Mouse (Mus musculus): ENCODE data around the gene Wipi2. TPM values are rescaled to one million over a fixed set of nuclear protein-coding genes. Genes with fewer than 3 reads are reported as not detected.

Gene Wipi2
- total and polyA plus RNA-seq, 3 experiments = 38.6 to 74.7 (median 53.6) TPM

GRCm38 (mm10) chr5:142707709-142708108, 80.2 kb downstream of the Wipi2 start:
- TF ChIP-seq MAX (IDR thresholded peaks at IDR 0.05; ENCODE audit: low read length) (no peak), GABPA (IDR thresholded peaks at IDR 0.05; ENCODE audit: low read depth, low read length) (no peak), MYC (IDR thresholded peaks at IDR 0.05; ENCODE audit: low read depth, low read length) (no peak), MYB (IDR thresholded peaks at IDR 0.05; ENCODE audit: low read depth, low read length) (no peak), TCF12 (IDR thresholded peaks at IDR 0.05; ENCODE audit: low read depth, low read length) (no peak), BHLHE40 (IDR thresholded peaks at IDR 0.05; ENCODE audit: borderline replicate concordance, low read depth, low read length) (no peak), USF2 (IDR thresholded peaks at IDR 0.05; ENCODE audit: borderline replicate concordance in 1 of 2, insufficient read depth in 1 of 2, low read depth in 1 of 2, low read length in 2 of 2) (no peak)
- no peaks in the 10 kb centered on the region; a peak in 1 of 4 replicates for H3K27me3 ChIP-seq (ENCODE audit: control insufficient read depth in 1 of 2, insufficient read depth in 2 of 2, low read length in 2 of 2)
- no peaks in the 10 kb centered on the region for H3K79me2 ChIP-seq (ENCODE audit: control insufficient read depth, insufficient read depth, low read length, poor library complexity)
- no peak overlapping the region for H3K27ac ChIP-seq (ENCODE audit: control insufficient read depth, low read depth, low read length)
- no peaks in the 10 kb centered on the region for H3K9me3 ChIP-seq (replicated peaks; ENCODE audit: insufficient read depth, low read length)
- no peaks in the 10 kb centered on the region for H3K4me1 ChIP-seq (ENCODE audit: control insufficient read depth in 1 of 2, insufficient read depth in 2 of 2, low read length in 2 of 2)
- no peak overlapping the region for H3K4me3 ChIP-seq (ENCODE audit: control insufficient read depth in 1 of 2, insufficient read depth in 1 of 2, low read depth in 2 of 2, low read length in 2 of 2)
- DNase-seq (ENCODE audit: low read depth, low spot score) = no peak
- H3K9ac ChIP-seq (ENCODE audit: control insufficient read depth, low read depth, low read length, poor library complexity, severe bottlenecking) = no peak overlapping the region
- no peaks in the 10 kb centered on the region for H3K36me3 ChIP-seq (ENCODE audit: control insufficient read depth in 1 of 2, insufficient read depth in 2 of 2, low read length in 2 of 2)

GRCm38 (mm10) chr5:142709436-142709835, 81.9 kb downstream of the Wipi2 start:
- TF ChIP-seq ZNF384 (IDR thresholded peaks at IDR 0.05; ENCODE audit: low read depth, low read length) (no peak), MYC (IDR thresholded peaks at IDR 0.05; ENCODE audit: low read depth, low read length) (no peak), POLR2AphosphoS5 (IDR thresholded peaks at IDR 0.05; ENCODE audit: borderline replicate concordance, low read depth, low read length) (no peak), ZC3H11A (IDR thresholded peaks at IDR 0.05; ENCODE audit: low read depth, low read length) (no peak)
- no peak for DNase-seq (ENCODE audit: low read depth, low spot score)
- Histone ChIP-seq H3K27me3 (ENCODE audit: control insufficient read depth in 1 of 2, insufficient read depth in 2 of 2, low read length in 2 of 2) (no peaks in the 10 kb centered on the region; a peak in 1 of 4 replicates), H3K4me3 (ENCODE audit: control insufficient read depth in 1 of 2, insufficient read depth in 1 of 2, low read depth in 2 of 2, low read length in 2 of 2) (no peak overlapping the region), H3K36me3 (ENCODE audit: control insufficient read depth in 1 of 2, insufficient read depth in 2 of 2, low read length in 2 of 2) (no peaks in the 10 kb centered on the region), H3K79me2 (ENCODE audit: control insufficient read depth, insufficient read depth, low read length, poor library complexity) (no peaks in the 10 kb centered on the region), H3K9ac (ENCODE audit: control insufficient read depth, low read depth, low read length, poor library complexity, severe bottlenecking) (no peak overlapping the region), H3K9me3 (replicated peaks; ENCODE audit: insufficient read depth, low read length) (no peaks in the 10 kb centered on the region), H3K27ac (ENCODE audit: control insufficient read depth, low read depth, low read length) (no peak overlapping the region), H3K4me1 (ENCODE audit: control insufficient read depth in 1 of 2, insufficient read depth in 2 of 2, low read length in 2 of 2) (no peaks in the 10 kb centered on the region)

- DNase-seq (ENCODE audit: low read depth, low spot score) = peak; percentile 40
- no peak for TF ChIP-seq JUND (IDR thresholded peaks at IDR 0.05; ENCODE audit: low read depth, low read length)
- no peak for TF ChIP-seq HCFC1 (IDR thresholded peaks at IDR 0.05; ENCODE audit: low read depth, low read length)
- TF ChIP-seq E2F4 (IDR thresholded peaks at IDR 0.05; ENCODE audit: borderline replicate concordance, low read depth, low read length) = no peak
- no peak for TF ChIP-seq ZKSCAN1 (IDR thresholded peaks at IDR 0.05; ENCODE audit: low read depth, low read length)
- no peak for TF ChIP-seq ETS1 (IDR thresholded peaks at IDR 0.05; ENCODE audit: low read depth, low read length)
- no peak for TF ChIP-seq MAFK (IDR thresholded peaks at IDR 0.05; ENCODE audit: borderline replicate concordance, low read depth, low read length)
- peak; percentile 19 to 49 (median 36); a peak in 5 of 6 replicates for TF ChIP-seq CTCF (IDR thresholded peaks at IDR 0.05 in 2 of 3, conservative IDR thresholded peaks at IDR 0.05 in 1 of 3; ENCODE audit: control insufficient read depth in 1 of 3, insufficient read depth in 1 of 3, low read depth in 2 of 3, low read length in 3 of 3, poor library complexity in 1 of 3, severe bottlenecking in 1 of 3)
- no peak for TF ChIP-seq TBP (IDR thresholded peaks at IDR 0.05; ENCODE audit: low read depth, low read length)
- no peak for TF ChIP-seq MAZ (IDR thresholded peaks at IDR 0.05; ENCODE audit: low read depth, low read length)
- no peak for TF ChIP-seq MYB (IDR thresholded peaks at IDR 0.05; ENCODE audit: low read depth, low read length)
- no peak for TF ChIP-seq USF2 (IDR thresholded peaks at IDR 0.05; ENCODE audit: borderline replicate concordance in 1 of 2, insufficient read depth in 1 of 2, low read depth in 1 of 2, low read length in 2 of 2)
- TF ChIP-seq POLR2A (IDR thresholded peaks at IDR 0.05; ENCODE audit: control insufficient read depth in 1 of 2, insufficient read depth in 1 of 2, low read depth in 1 of 2, low read length in 2 of 2, poor library complexity in 1 of 2) = no peak
- no peak for TF ChIP-seq RAD21 (IDR thresholded peaks at IDR 0.05; ENCODE audit: low read depth, low read length)
- TF ChIP-seq SMC3 (IDR thresholded peaks at IDR 0.05; ENCODE audit: low read depth, low read length) = 0 out of 2 replicates have a peak, but pooled peaks have one; percentile 22
- Histone ChIP-seq H3K36me3 (ENCODE audit: control insufficient read depth in 1 of 2, insufficient read depth in 2 of 2, low read length in 2 of 2) (no peaks in the 10 kb centered on the region), H3K9me3 (replicated peaks; ENCODE audit: insufficient read depth, low read length) (no peaks in the 10 kb centered on the region), H3K27ac (ENCODE audit: control insufficient read depth, low read depth, low read length) (no peak overlapping the region), H3K9ac (ENCODE audit: control insufficient read depth, low read depth, low read length, poor library complexity, severe bottlenecking) (no peak overlapping the region), H3K27me3 (ENCODE audit: control insufficient read depth in 1 of 2, insufficient read depth in 2 of 2, low read length in 2 of 2) (no peaks in the 10 kb centered on the region; a peak in 1 of 4 replicates), H3K4me3 (ENCODE audit: control insufficient read depth in 1 of 2, insufficient read depth in 1 of 2, low read depth in 2 of 2, low read length in 2 of 2) (no peak overlapping the region), H3K4me1 (ENCODE audit: control insufficient read depth in 1 of 2, insufficient read depth in 2 of 2, low read length in 2 of 2) (no peaks in the 10 kb centered on the region), H3K79me2 (ENCODE audit: control insufficient read depth, insufficient read depth, low read length, poor library complexity) (no peaks in the 10 kb centered on the region)
These were observed 84.9 kb downstream of the Wipi2 start for GRCm38 (mm10) chr5:142712373-142712772.

Data from MEL (cell line).